Mouse (Mus musculus) right cerebral cortex, adult 18-20 months (tissue): Measurements from ENCODE around the gene Clec4g.
"Not testable (repeated sequence)": the region's sequence is repeated elsewhere in the genome, so short reads cannot be mapped to it uniquely, and the experiment has no call there.

ENCODE experiments used
- DNase-seq: peaks from one replicate; pipeline ENCODE4 v3.0.0; 2022; ENCODE audit warnings: mixed read lengths

The Clec4g gene

GRCm38 (mm10) chr8:3720551-3720950 is at the start of gene Clec4g:
Clec4g (minus strand) TSS chr8:3720651.
- no peak for DNase-seq

DNA sequence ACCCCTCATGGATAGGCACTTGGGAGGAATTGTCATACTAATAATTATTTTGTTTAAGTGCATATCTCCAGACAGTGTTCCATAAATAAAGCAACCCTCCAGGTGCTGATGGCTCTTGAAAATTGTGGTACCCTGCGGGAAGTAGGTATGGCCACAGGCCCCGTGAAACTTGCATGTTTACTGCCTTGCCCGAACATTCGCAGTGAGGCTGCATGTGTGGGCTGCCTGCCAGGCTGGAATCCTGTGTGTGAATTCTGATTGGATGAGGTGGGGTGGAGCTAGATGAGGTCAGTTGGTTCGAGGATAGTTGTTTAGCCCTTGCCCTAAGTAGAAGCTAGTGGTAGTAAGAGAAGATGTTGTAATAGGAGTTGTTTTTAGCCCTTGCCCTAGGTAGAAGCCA is 48.2 kb upstream of the Clec4g start:
- not testable (repeated sequence) for DNase-seq

DNA sequence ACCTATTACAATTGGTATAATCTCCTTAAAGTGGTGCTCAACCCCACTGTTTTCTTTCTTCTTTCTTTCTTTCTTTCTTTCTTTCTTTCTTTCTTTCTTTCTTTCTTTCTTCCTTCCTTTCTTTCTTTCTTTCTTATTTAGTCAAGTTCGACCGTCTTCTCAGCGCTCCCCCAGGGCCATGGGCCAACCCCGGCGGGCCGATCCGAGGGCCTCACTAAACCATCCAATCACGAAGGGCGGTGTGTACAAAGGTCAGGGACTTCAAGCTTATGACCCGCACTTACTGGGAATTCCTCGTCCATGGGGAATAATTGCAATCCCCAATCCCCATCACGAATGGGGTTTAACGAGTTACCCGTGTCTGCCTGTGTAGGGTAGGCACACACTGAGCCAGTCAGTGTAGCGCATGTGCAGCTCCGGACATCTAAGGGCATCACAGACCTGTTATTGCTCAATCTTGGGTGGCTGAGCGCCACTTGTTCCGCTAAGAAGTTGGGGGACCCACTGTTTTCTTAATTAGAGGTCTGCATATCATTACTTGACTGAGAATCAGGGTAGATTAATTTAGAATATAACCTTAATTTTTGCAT is 33.9 kb upstream of the Clec4g start:
- peak; percentile 57 for DNase-seq

GRCm38 (mm10) chr8:3748761-3749160 is 28.3 kb upstream of the Clec4g start, which contains the start of gene Cd209a:
Cd209a (minus strand) TSS chr8:3748984.
- DNase-seq, result peak; percentile 7

DNA sequence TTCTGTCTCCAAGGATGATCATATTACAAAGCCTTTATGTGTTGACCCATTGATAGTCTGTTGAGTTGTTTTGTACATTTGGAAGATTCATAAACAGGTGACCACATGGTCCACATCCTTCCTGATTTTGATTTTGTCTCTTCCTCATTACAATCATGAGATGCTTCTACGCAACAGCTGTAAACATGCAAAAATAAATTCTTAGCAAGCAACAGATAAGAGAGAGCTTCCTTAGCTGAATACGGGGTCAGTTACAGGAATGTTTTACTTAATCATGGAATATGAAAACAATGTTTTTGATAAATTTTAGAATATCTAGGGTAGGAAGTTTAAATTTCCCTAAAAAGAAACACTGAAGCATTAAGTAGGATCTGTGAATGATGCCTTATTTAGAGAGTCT is 16.5 kb upstream of the Clec4g start:
- DNase-seq, result no peak

- DNase-seq, result peak; percentile 25
Measured at GRCm38 (mm10) chr8:3735599-3735998, 15.1 kb upstream of the Clec4g start.

- DNase-seq, result no peak
Measured at GRCm38 (mm10) chr8:3734084-3734483, 13.6 kb upstream of the Clec4g start.

DNA sequence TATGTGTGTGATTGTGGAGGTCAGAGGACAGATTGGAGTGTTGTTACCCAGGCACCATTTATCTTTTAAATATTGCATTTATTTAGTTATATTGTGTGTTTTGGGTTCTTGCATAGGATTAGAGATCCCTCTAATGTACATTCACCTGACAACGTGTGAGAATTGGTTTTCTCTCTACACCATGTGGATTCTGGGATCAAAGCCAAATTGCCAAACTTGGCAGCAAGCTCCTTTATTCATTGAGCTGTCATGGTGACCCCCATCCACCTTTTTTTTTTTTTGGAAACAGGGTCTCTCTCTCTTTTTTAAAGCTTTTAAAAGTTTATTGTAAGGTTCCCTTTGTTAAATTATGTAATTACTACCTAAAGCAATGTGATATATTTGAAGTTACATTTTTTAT is 590 bp upstream of the Clec4g start:
- DNase-seq, result no peak

- peak; percentile 66 for DNase-seq
Measured at GRCm38 (mm10) chr8:3718559-3718958, 1.9 kb downstream of the Clec4g start.

DNA sequence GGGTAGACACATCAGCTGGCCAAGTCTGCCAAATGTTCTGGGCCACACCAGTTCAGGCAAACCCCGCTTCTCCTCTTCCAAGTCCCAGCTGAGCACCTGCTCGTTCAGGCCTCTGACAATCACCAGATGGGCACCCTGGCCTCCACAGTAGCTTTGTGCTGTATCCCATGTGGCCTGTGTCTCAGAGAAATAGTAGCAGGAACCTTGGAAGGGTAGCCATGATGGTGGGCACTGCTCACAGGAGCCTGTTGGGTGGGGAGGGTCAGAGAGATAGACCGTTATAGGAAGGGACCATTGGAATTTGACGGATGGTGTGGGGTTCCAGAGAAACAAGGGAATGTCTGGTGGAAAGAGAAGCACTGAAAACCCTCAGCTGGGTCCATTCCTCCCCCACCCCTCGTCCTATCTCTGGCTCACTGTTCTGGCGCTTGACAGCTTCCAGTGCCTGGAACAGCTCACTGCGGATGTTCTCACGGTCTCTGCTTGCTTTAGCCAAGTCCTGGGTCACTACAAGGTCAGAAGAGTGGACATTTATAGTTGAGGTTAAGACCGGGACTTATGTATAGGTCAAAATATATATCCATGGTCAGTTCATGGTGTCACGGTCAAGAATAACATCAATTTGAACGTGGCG is 3.0 kb downstream of the Clec4g start:
- DNase-seq, result no peak

DNA sequence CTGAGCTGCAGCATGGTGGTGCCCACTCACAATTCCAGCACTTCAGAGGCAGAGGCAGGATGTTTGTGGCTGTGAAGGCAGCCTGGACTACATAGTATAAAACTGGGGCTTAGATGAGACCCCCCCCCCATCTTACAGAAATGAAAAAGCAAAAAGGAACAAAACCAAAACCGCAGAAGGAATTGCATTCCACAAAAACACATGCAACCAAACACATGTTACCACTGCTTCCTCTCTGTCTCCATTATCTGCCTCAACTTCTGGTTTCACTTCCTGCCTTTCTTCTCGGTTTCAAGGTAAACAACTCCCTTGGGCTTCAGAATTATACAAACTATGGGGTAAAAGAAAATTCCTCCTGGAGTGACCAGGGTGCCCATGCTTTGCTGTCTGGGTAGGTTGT is 8.8 kb downstream of the Clec4g start:
- no peak for DNase-seq

DNA sequence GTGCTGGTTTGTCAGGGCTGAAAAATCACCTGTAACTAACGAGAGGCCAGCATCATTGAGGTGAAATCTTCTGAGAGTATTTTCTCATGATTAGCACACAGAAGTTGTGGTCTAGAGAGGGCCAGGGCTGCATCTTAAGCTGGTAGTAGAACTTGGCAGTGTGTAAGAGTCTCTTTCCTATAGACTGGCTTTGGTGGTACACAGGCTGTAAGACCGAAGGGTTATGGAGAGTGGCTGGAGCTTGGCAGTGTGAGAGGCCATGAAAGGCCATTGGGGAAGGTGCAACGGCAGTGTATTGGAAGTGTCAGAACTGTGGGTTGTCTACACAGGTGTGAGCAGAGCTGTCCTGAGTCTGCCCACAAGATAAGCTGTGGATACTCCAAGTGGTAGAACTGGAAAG is 10.1 kb downstream of the Clec4g start:
- DNase-seq, result no peak

- no peak for DNase-seq
Measured at GRCm38 (mm10) chr8:3707611-3708010, 12.8 kb downstream of the Clec4g start.

- DNase-seq, result peak; percentile 40
Measured at GRCm38 (mm10) chr8:3705711-3706110, 14.7 kb downstream of the Clec4g start.

- DNase-seq, result no peak
Measured at GRCm38 (mm10) chr8:3701491-3701890, 19.0 kb downstream of the Clec4g start.

DNA sequence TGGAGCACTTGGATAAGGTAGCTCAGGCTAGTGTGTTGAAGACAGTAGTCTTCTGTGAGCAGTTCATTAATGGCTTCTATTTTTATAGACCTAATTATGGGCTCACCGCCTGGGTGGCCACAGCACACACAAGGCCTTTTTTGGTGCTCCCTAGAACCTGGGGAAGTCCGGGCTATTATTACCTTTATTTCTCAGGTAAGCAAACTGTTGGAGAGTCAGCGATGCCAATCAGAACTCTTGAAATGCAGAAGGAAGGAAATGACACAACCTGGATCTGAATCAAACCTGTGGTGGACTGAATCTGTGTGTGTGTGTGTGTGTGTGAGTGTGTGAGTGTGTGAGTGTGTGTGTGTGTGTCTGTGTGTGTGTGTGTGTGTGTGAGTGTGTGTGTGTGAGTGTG is 26.3 kb downstream of the Clec4g start, which contains the start of gene Fcer2a:
Gene Fcer2a, minus strand, starts transcription at position 55 of the 400 bp plus-strand sequence.
- no peak for DNase-seq

DNA sequence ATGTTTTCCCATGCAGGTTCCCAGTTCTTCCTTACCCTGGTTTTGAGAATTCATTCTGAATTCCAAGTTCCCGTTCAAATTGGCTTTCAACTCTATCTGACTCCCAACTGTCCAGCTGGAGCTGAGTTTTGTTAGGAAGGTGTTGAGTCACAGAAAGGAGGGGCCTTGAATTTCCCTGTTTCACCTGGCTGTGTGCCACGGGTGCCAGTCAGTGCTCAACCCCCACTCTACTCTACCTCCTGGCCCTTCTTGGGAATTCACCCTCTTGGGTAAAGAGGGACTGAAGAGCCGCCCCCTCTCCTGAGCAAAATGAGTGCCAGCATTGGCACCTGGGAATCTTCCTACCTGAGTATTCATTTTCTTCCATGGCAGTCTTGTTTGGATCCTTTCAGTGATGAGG is 29.7 kb downstream of the Clec4g start:
- no peak for DNase-seq

DNA sequence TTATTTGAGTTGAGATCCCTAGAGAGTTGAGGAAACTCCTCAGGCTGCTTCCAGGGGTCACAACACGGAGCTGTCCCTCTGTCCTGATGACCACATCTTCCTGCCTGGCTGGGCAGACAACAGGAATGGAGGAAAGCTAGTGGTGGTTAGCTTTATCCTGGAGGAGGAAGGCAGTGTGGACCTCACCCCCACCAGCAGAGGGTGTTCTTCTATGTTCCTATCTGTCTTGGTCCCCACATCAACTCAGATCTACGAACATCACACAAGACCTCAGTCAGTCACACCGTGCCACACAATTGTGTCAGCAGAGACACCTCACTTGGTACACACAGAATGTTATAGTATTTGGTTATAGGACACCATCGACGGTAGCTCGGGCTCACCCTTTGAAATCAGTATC is 32.9 kb downstream of the Clec4g start:
- DNase-seq, result no peak

- DNase-seq, result no peak
Measured at GRCm38 (mm10) chr8:3685422-3685821, 35.0 kb downstream of the Clec4g start.

DNA sequence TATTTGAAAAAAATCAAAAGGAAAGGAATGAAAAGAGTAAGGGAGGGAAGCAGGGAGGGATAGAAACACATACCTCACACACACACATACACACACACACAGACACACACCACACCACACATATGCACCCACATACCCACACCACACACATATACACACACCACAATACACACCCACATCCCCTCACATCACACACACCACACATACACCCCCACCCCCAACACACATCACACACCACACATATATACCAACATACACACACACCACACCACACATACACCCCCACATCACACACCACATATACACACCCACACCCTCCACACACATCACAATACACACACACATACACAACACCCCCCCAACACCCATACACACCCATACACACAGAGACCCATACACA is 35.9 kb downstream of the Clec4g start:
- DNase-seq, result no peak

GRCm38 (mm10) chr8:3683408-3684176 is 36.9 kb downstream of the Clec4g start:
- no peak for DNase-seq

- DNase-seq, result no peak
Measured at GRCm38 (mm10) chr8:3682435-3682834, 38.0 kb downstream of the Clec4g start.

- no peak for DNase-seq
Measured at GRCm38 (mm10) chr8:3679656-3680055, 40.8 kb downstream of the Clec4g start.

DNA sequence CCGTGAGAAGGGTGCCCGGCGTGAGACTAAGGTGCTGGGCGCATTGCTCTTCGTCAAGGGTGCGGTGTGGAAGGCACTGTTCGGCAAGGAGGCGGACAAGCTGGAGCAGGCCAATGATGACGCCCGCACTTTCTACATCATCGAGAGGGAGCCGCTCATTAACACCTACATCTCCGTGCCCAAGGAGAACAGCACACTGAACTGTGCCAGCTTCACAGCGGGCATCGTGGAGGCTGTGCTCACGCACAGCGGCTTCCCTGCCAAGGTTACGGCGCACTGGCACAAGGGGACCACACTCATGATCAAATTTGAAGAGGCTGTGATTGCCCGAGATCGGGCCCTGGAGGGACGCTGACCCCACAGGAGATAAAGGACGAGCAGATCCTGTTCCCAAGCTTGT is 41.2 kb downstream of the Clec4g start:
- no peak for DNase-seq
